Mouse (Mus musculus) midbrain, embryonic 16.5 days (tissue): Measurements from ENCODE around the gene Gm26920. TPM values are rescaled to one million over a fixed set of nuclear protein-coding genes. Genes with fewer than 3 reads are reported as not detected.
"Not testable (repeated sequence)": the region's sequence is repeated elsewhere in the genome, so short reads cannot be mapped to it uniquely, and the experiment has no call there.

Experiments
- ATAC-seq: fragments of 200-750 bp; cut with Nextera tagmentation; 2 replicates; pipeline ENCODE4 v1.8.0; 2017; ENCODE audit warnings: moderate TSS enrichment
- H3K27ac ChIP-seq: fragments of 300-500 bp; sonication (generic); 2 replicates; pipeline ENCODE4 v1.5.1; 2014; ENCODE audit warnings: mild to moderate bottlenecking, low read length, mixed read lengths
- H3K27me3 ChIP-seq: fragments of 300-500 bp; sonication (generic); 2 replicates; pipeline ENCODE4 v1.6.1; 2014; ENCODE audit warnings: low read depth, low read length, mixed read lengths; ENCODE audit not compliant: control insufficient read depth, insufficient read depth
- H3K36me3 ChIP-seq: fragments of 300-500 bp; sonication (generic); 2 replicates; pipeline ENCODE4 v1.6.1; 2014; ENCODE audit warnings: mild to moderate bottlenecking, low read length, moderate library complexity, mixed read lengths; ENCODE audit not compliant: control insufficient read depth, insufficient read depth
- H3K4me1 ChIP-seq: fragments of 300-500 bp; sonication (generic); 2 replicates; pipeline ENCODE4 v1.6.1; 2014; ENCODE audit warnings: mild to moderate bottlenecking, low read length, mixed read lengths; ENCODE audit not compliant: control insufficient read depth, insufficient read depth
- H3K4me2 ChIP-seq: fragments of 300-500 bp; sonication (generic); 2 replicates; pipeline ENCODE4 v1.6.1; 2014; ENCODE audit warnings: mild to moderate bottlenecking, low read length, mixed read lengths
- H3K4me3 ChIP-seq: fragments of 300-500 bp; sonication (generic); 2 replicates; pipeline ENCODE4 v1.5.1; 2014; ENCODE audit warnings: low read depth, mild to moderate bottlenecking, low read length, moderate library complexity, mixed read lengths
- H3K9ac ChIP-seq: fragments of 300-500 bp; sonication (generic); 2 replicates; pipeline ENCODE4 v1.6.1; 2014; ENCODE audit warnings: low read depth, low read length, mixed read lengths
- H3K9me3 ChIP-seq: fragments of 300-500 bp; sonication (generic); replicated peaks from 2 replicates; pipeline ENCODE4 v1.6.1; 2014; ENCODE audit warnings: mild to moderate bottlenecking, low read length, mixed read lengths; ENCODE audit not compliant: control insufficient read depth, poor library complexity, severe bottlenecking
- whole genome bisulfite sequencing: fragments of 180-500 bp; shearing (Covaris S2); extraction: QIAGEN DNeasy Blood & Tissue Kit; methylation state at CpG from one replicate; pipeline ENCODE4 v1.1.7; 2014; 5-methylcytosine and 5-hydroxymethylcytosine counted together
- polyA plus RNA-seq: library from polyadenylated mRNA; unstranded; fragments of >200 nt; fragmentation: Nextera tagmentation; extraction: Ambion mirVana; gene quantifications from 2 replicates; pipeline ENCODE4 v1.2.1, GENCODE M21; 2015

Gm26920 gene
- 2.0 and 3.2 TPM in 2 replicates for polyA plus RNA-seq

GRCm38 (mm10) chr7:30090092-30090969 is at the start of gene Gm26920, which contains the start of gene Zfp566:
Gm26920 (minus strand) TSS chr7:30090410.
Zfp566 (minus strand) TSS chr7:30090527.
- H3K4me1 ChIP-seq: peaks cover 28% of the 10 kb centered on the region
- peak within 1 kb of the TSS; percentile 59 for H3K4me3 ChIP-seq
- WGBS: under 1% methylated on average over 40 of the region's 40 CpGs
- H3K27me3 ChIP-seq: no peaks in the 10 kb centered on the region
- H3K27ac ChIP-seq: peak within 1 kb of the TSS; percentile 89
- H3K9me3 ChIP-seq: no peaks in the 10 kb centered on the region
- peak; percentile 92 for ATAC-seq
- peaks cover 13% of the 10 kb centered on the region for H3K36me3 ChIP-seq
- peak within 1 kb of the TSS; percentile 97 for H3K4me2 ChIP-seq
- H3K9ac ChIP-seq: peak within 1 kb of the TSS; percentile 74

- Histone ChIP-seq H3K4me1 (no peaks in the 10 kb centered on the region), H3K27ac (no peak overlapping the region), H3K27me3 (no peaks in the 10 kb centered on the region), H3K36me3 (peaks cover 50% of the 10 kb centered on the region), H3K4me3 (no peak overlapping the region), H3K9me3 (no peaks in the 10 kb centered on the region), H3K9ac (no peak overlapping the region), H3K4me2 (no peak overlapping the region)
- no peak for ATAC-seq
- WGBS: 95% methylated on average over 10 of the region's 10 CpGs
Measured at GRCm38 (mm10) chr7:30136826-30137225, 46.6 kb upstream of the Gm26920 start.

- no peak for ATAC-seq
- H3K4me3 ChIP-seq: no peak overlapping the region
- no peaks in the 10 kb centered on the region for H3K9me3 ChIP-seq
- H3K27ac ChIP-seq: no peak overlapping the region
- H3K9ac ChIP-seq: no peak overlapping the region
- H3K4me2 ChIP-seq: no peak overlapping the region
- no peaks in the 10 kb centered on the region for H3K4me1 ChIP-seq
- H3K36me3 ChIP-seq: peaks cover 65% of the 10 kb centered on the region
- 94% methylated on average over 4 of the region's 4 CpGs for WGBS
- H3K27me3 ChIP-seq: no peaks in the 10 kb centered on the region
Measured at GRCm38 (mm10) chr7:30132396-30132795, 42.2 kb upstream of the Gm26920 start.

- Histone ChIP-seq H3K9ac (no peak overlapping the region), H3K4me3 (no peak overlapping the region), H3K9me3 (no peaks in the 10 kb centered on the region), H3K4me1 (no peaks in the 10 kb centered on the region), H3K27ac (no peak overlapping the region), H3K36me3 (peaks cover 56% of the 10 kb centered on the region), H3K27me3 (no peaks in the 10 kb centered on the region), H3K4me2 (no peak overlapping the region)
- ATAC-seq: no peak
- WGBS: 94% methylated on average over 8 of the region's 8 CpGs
Measured at GRCm38 (mm10) chr7:30129900-30130299, 39.7 kb upstream of the Gm26920 start.

- H3K36me3 ChIP-seq: peaks cover 3% of the 10 kb centered on the region; the same call in 1 of the 2 replicates
- 6% methylated on average over 15 of the region's 15 CpGs for WGBS
- ATAC-seq: peak; percentile 52
Measured at GRCm38 (mm10) chr7:30122188-30122530, 31.9 kb upstream of the Gm26920 start.

DNA sequence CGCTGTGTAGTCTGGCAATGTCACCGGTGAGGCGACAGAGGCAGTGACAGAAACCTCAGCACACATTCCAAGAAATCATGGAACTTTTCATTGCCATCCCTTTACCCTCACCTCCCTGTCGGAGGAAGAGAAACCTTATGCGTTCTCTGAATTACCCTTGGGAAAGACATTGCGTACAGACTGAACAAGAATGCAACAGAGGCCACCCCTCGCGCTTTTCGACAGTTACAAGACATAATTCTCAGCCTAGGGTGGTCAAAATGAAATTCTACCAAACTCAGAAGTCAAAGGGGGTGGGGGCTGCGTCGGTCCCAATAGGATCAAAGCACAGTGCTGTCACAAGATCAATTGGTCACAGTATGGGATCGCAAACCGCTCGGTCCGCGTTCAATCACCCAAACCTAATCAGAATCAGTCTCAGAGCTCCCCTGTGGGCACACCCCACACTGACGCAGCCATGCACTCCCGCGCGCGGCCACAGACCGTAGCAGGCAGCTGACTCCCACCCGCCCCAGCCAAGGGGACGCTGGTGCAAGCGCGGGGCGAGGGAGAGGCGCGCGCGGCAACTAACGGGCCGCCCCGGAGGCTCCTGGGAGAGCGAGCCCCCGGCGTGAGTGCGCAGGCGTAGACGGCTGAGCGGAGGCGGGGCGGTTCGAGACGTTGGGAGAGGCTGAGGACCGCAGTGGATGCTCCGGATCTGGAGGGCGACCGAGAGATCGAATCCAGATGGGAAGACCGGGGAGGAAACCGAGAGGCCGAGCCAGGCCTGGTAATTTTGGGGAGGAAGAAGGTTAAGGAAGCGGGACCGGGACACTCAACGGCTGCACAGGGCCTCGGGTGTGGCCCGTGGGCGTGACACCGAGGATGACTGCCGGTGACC is 31.3 kb upstream of the Gm26920 start, which contains the start of gene Zfp382:
TSS of gene Zfp382 (plus strand) at position 635 of the 880 bp plus-strand sequence.
- peak within 1 kb of the TSS; percentile 88 for H3K27ac ChIP-seq
- peak; percentile 98 for ATAC-seq
- WGBS: under 1% methylated on average over 61 of the region's 61 CpGs
- H3K9ac ChIP-seq: peak within 1 kb of the TSS; percentile 89
- peak within 1 kb of the TSS; percentile 83 for H3K4me3 ChIP-seq
- H3K4me1 ChIP-seq: peaks cover 16% of the 10 kb centered on the region
- no peaks in the 10 kb centered on the region for H3K27me3 ChIP-seq
- no peaks in the 10 kb centered on the region for H3K9me3 ChIP-seq
- peak within 1 kb of the TSS; percentile 88 for H3K4me2 ChIP-seq
- peaks cover 3% of the 10 kb centered on the region; the same call in 1 of the 2 replicates for H3K36me3 ChIP-seq

More at GRCm38 (mm10) chr7:30122188-30122530, 31.9 kb upstream of the Gm26920 start:
- Histone ChIP-seq H3K4me1 (peaks cover 16% of the 10 kb centered on the region), H3K4me2 (peak overlapping the region; percentile 88), H3K27me3 (no peaks in the 10 kb centered on the region), H3K4me3 (peak overlapping the region; percentile 83), H3K9ac (peak overlapping the region; percentile 89), H3K9me3 (no peaks in the 10 kb centered on the region), H3K27ac (peak overlapping the region; percentile 88)

DNA sequence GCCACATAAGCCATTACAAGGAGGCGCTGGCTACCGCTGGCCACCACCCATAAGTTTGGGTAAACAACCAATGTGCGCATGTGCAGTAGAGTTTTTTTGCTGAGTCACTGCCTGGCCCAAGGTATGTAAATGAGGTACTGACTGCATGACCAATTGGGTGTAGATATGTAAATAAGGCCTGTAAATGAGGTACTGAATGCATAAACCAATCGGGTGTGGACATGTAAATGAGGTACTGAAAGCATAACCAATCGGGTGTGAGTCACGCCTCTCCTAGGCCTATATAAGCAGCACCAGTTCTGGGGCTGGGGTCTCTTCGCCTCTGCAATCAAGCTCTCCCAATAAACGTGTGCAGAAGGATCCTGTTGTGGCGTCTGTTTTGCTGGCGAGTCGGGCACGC is 27.7 kb upstream of the Gm26920 start:
- not testable (repeated sequence) for H3K9me3 ChIP-seq, H3K4me1 ChIP-seq, H3K27ac ChIP-seq, ATAC-seq, H3K4me2 ChIP-seq, H3K9ac ChIP-seq, H3K27me3 ChIP-seq, H3K36me3 ChIP-seq, H3K4me3 ChIP-seq
- WGBS: 94% methylated on average over 12 of the region's 12 CpGs

DNA sequence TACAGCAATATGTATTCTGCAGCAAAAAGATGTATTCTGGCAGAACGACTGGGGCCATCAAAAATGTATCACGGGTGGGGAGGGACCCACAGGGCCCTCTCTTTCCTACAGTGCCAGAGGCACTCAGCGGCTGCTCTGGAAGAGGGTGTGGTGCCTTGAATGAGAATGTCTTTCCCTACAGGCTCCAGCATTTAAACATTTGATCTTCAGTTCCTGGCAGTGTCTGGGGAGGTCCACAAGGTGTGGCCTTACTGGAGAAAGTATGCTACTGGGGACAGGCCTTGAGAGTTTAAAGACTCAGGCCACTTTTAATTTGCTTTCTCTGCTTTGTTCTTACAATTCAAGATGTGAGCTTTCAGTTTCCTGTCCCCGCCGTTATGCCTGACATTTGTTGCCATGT is 25.9 kb upstream of the Gm26920 start:
- Histone ChIP-seq H3K9ac (no peak overlapping the region), H3K4me2 (no peak overlapping the region), H3K9me3 (no peaks in the 10 kb centered on the region), H3K4me1 (peaks cover 2% of the 10 kb centered on the region; the same call in 1 of the 2 replicates), H3K27ac (no peak overlapping the region), H3K4me3 (no peak overlapping the region), H3K36me3 (no peaks in the 10 kb centered on the region), H3K27me3 (no peaks in the 10 kb centered on the region)
- WGBS: 93% methylated on average over 5 of the region's 5 CpGs
- no peak for ATAC-seq
